Mouse (Mus musculus): ENCODE data around the gene Tnfaip6.

The Tnfaip6 gene

GRCm38 (mm10) chr2:52053502-52053901, 15.7 kb downstream of the Tnfaip6 start:
- DNase-seq: peak; percentile 14

GRCm38 (mm10) chr2:52055616-52056015, 17.8 kb downstream of the Tnfaip6 start:
- DNase-seq: no peak

GRCm38 (mm10) chr2:52057099-52057498, 19.3 kb downstream of the Tnfaip6 start:
- DNase-seq: no peak

GRCm38 (mm10) chr2:52057681-52058080, 19.9 kb downstream of the Tnfaip6 start:
- no peak for DNase-seq

- DNase-seq: no peak
Observed at GRCm38 (mm10) chr2:52068641-52069040, 30.8 kb downstream of the Tnfaip6 start.

GRCm38 (mm10) chr2:52070816-52071215, 33.0 kb downstream of the Tnfaip6 start:
- DNase-seq: no peak

GRCm38 (mm10) chr2:52071241-52071991, 33.6 kb downstream of the Tnfaip6 start:
- no peak for DNase-seq

GRCm38 (mm10) chr2:52072065-52072490, 34.3 kb downstream of the Tnfaip6 start:
- DNase-seq: no peak

- DNase-seq: peak; percentile 88
Observed at GRCm38 (mm10) chr2:52072491-52073140, 34.8 kb downstream of the Tnfaip6 start, which contains the start of gene Rif1. Rif1 (plus strand) TSS chr2:52072832.

GRCm38 (mm10) chr2:52073141-52073904, 35.5 kb downstream of the Tnfaip6 start:
- no peak for DNase-seq

- no peak for DNase-seq
Observed at GRCm38 (mm10) chr2:52078666-52079065, 40.9 kb downstream of the Tnfaip6 start.

GRCm38 (mm10) chr2:52084013-52084412, 46.2 kb downstream of the Tnfaip6 start:
- DNase-seq: no peak

GRCm38 (mm10) chr2:52084571-52084970, 46.8 kb downstream of the Tnfaip6 start:
- DNase-seq: no peak

Measured in right cerebral cortex, postnatal 25 days (tissue).